ENCODE assay signal across 8 mouse cellular contexts in the genomic region with DNA sequence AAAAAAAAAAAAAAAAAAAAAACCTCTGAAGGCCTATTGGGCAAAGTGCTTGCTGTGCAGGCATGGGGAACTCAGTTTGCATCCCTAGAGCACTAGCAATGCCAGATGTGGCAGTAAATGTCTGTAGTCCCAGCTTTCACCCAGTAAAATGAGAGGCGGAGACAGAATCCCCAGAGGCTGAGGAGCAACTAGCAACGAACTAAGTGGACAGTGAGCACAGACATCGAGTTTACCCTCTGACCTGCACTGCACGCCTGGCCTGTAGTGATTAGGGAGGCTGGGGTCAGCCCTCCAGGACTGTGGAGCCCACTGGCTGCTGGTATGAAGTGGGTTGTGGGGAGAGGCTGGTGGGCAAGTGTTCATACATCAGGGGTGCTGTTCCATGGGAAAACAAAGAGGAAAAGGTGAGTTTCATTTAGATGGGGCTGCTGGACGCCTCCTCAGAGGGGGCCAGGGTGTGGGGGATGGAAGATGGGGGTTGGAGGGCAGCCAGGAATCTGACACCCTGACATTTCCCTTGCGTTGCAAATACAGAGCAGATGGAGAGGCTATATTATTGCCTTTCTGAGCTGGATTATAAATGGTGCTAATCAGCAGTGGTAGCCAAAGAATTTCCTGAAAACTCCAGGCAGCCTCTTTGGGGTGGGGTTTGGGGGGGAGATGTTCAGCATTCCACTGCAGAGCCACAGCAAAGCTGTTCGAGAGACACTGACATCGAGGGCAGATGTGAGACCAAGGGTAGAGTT.
A peak's percentile ranks its signal among the peaks of the same experiment; 100 is the strongest.
DNase-seq lines count a peak whose midpoint lies in the region; ATAC-seq lines count a peak whose summit lies in the region.

No protein-coding gene starts in this region.

- peaks cover 3% of the 10 kb centered on the region; the same call in 1 of the 2 replicates for H3K9me3 ChIP-seq in lung, embryonic 15.5 days
- H3K9me3 ChIP-seq in embryonic facial prominence, embryonic 14.5 days (ENCODE audit: control insufficient read depth, low read length), result 0 out of 2 replicates have a peak, but pooled peaks cover 4% of the 10 kb centered on the region
- no peaks in the 10 kb centered on the region for H3K9me3 ChIP-seq in kidney, embryonic 15.5 days (replicated peaks)

- H3K4me3 ChIP-seq in lung, embryonic 15.5 days, result no peak overlapping the region
- no peak overlapping the region for H3K4me3 ChIP-seq in embryonic facial prominence, embryonic 14.5 days (ENCODE audit: low read depth, low read length)
- H3K4me3 ChIP-seq in kidney, embryonic 15.5 days (replicated peaks), result no peak overlapping the region

- H3K4me1 ChIP-seq in lung, embryonic 15.5 days, result peaks cover 39% of the 10 kb centered on the region
- peaks cover 32% of the 10 kb centered on the region for H3K4me1 ChIP-seq in embryonic facial prominence, embryonic 14.5 days (ENCODE audit: control insufficient read depth, insufficient read depth, low read length)
- H3K4me1 ChIP-seq in kidney, embryonic 15.5 days, result peaks cover 45% of the 10 kb centered on the region

- no peaks in the 10 kb centered on the region for H3K27me3 ChIP-seq in lung, embryonic 15.5 days
- H3K27me3 ChIP-seq in embryonic facial prominence, embryonic 14.5 days (replicated peaks; ENCODE audit: control insufficient read depth, insufficient read depth, low read length), result no peaks in the 10 kb centered on the region
- H3K27me3 ChIP-seq in kidney, embryonic 15.5 days, result no peaks in the 10 kb centered on the region

- peak overlapping the region; percentile 21 for H3K4me2 ChIP-seq in lung, embryonic 15.5 days
- peak overlapping the region; percentile 19; the same call in 1 of the 2 replicates for H3K4me2 ChIP-seq in embryonic facial prominence, embryonic 14.5 days (ENCODE audit: low read depth, low read length)
- H3K4me2 ChIP-seq in kidney, embryonic 15.5 days, result no peak overlapping the region

- WGBS in lung, embryonic 15.5 days, result 21% methylated on average over 8 of the region's 8 CpGs
- 7% methylated on average over 8 of the region's 8 CpGs for WGBS in embryonic facial prominence, embryonic 14.5 days
- WGBS in kidney, embryonic 15.5 days, result 11% methylated on average over 8 of the region's 8 CpGs

- peak; percentile 88 for ATAC-seq in lung, embryonic 15.5 days (ENCODE audit: borderline replicate concordance, extremely low read depth, low FRiP score, low TSS enrichment)
- peak; percentile 74 for ATAC-seq in embryonic facial prominence, embryonic 14.5 days (ENCODE audit: low read depth)
- ATAC-seq in kidney, embryonic 15.5 days (replicated peaks; ENCODE audit: low FRiP score), result peak; percentile 76

- no peak overlapping the region for H3K9ac ChIP-seq in lung, embryonic 15.5 days
- no peak overlapping the region; the same call in 1 of the 2 replicates for H3K9ac ChIP-seq in embryonic facial prominence, embryonic 14.5 days (ENCODE audit: low read depth, low read length)
- H3K9ac ChIP-seq in kidney, embryonic 15.5 days, result no peak overlapping the region

- H3K27ac ChIP-seq in lung, embryonic 15.5 days, result peak overlapping the region; percentile 87
- H3K27ac ChIP-seq in embryonic facial prominence, embryonic 14.5 days (replicated peaks; ENCODE audit: low read depth, low read length), result peak overlapping the region; percentile 89
- H3K27ac ChIP-seq in kidney, embryonic 15.5 days, result peak overlapping the region; percentile 87

- no peaks in the 10 kb centered on the region for H3K36me3 ChIP-seq in lung, embryonic 15.5 days
- no peaks in the 10 kb centered on the region for H3K36me3 ChIP-seq in embryonic facial prominence, embryonic 14.5 days (ENCODE audit: control insufficient read depth, insufficient read depth, low read length)
- no peaks in the 10 kb centered on the region for H3K36me3 ChIP-seq in kidney, embryonic 15.5 days

- DNase-seq in lung, postnatal 14 days, result no peak
- peak; percentile 92 for DNase-seq in embryonic facial prominence, embryonic 14.5 days (ENCODE audit: low spot score)
- peak; percentile 29 for DNase-seq in retina, embryonic 14.5 days (ENCODE audit: low spot score)
- no peak for DNase-seq in layer of hippocampus, postnatal 25 days (ENCODE audit: extremely low spot score in 1 of 2, low spot score in 1 of 2)
- DNase-seq in gastrocnemius, adult 18-20 months (ENCODE audit: low spot score), result no peak
- no peak for DNase-seq in adrenal gland, postnatal 25 days

Comparison
In these comparisons a context has a peak if more than half of its experiments do, and no peak if none do; other contexts are left out.
1. DNase-seq: peak in embryonic facial prominence, embryonic 14.5 days (single experiment) and retina, embryonic 14.5 days (single experiment); none in lung, postnatal 14 days (single experiment), layer of hippocampus, postnatal 25 days (0 of 2), gastrocnemius, adult 18-20 months (single experiment) and adrenal gland, postnatal 25 days (single experiment).
2. Peak in every context shown above with its lines, with median percentiles within 50 percentile points of each other: ATAC-seq and H3K27ac ChIP-seq.